Comparison of ENCODE assay signal across 1 mouse cellular context in the genomic region with DNA sequence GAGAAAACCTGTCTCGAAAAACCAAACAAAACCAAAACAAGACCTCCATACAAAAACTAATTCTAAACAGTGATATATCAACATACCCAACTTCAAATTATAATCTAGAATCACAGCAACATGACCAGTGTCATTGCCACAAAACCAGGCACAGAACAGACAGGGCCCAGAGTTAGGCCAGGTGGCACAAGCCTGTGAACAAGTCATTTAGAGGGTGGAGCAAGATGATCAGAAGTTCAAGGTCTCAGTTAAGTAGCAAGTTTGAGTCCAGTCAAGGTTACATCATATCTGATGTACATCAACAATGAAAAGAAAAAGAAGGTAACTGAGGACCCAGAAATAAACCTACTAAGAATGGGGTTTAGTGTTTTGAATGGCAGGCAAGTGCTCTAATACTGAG.
TF ChIP-seq lines count a peak whose summit lies in the region.

No protein-coding gene starts in this region.

TF ChIP-seq in MEL, 35 proteins besides CTCF, POLR2A, EP300 and RAD21 (continued from another document):
- no peak for TF ChIP-seq TCF12 (IDR thresholded peaks at IDR 0.05; ENCODE audit: low read depth, low read length)
- no peak for TF ChIP-seq UBTF (IDR thresholded peaks at IDR 0.05; ENCODE audit: borderline replicate concordance, insufficient read depth, low read depth, low read length)
- TF ChIP-seq TBP (IDR thresholded peaks at IDR 0.05; ENCODE audit: low read depth, low read length): no peak
- no peak for TF ChIP-seq NELFE (IDR thresholded peaks at IDR 0.05; ENCODE audit: low read depth, low read length)
- no peak for TF ChIP-seq ETS1 (IDR thresholded peaks at IDR 0.05; ENCODE audit: low read depth, low read length)
- no peak for TF ChIP-seq MXI1 (IDR thresholded peaks at IDR 0.05; ENCODE audit: low read depth, low read length)
- TF ChIP-seq RCOR1 (IDR thresholded peaks at IDR 0.05; ENCODE audit: low read depth, low read length): no peak
- no peak for TF ChIP-seq HCFC1 (IDR thresholded peaks at IDR 0.05; ENCODE audit: low read depth, low read length)
- TF ChIP-seq USF1 (IDR thresholded peaks at IDR 0.05; ENCODE audit: low read depth, low read length): no peak
- TF ChIP-seq CHD1 (IDR thresholded peaks at IDR 0.05; ENCODE audit: low read depth, low read length): no peak
- no peak for TF ChIP-seq GABPA (IDR thresholded peaks at IDR 0.05; ENCODE audit: low read depth, low read length)
